Mouse (Mus musculus) cerebellum, postnatal 25 days (tissue): Measurements from ENCODE around the gene Pnma5.
A peak's percentile ranks its signal among the peaks of the same experiment; 100 is the strongest.
"Not testable (repeated sequence)": the region's sequence is repeated elsewhere in the genome, so short reads cannot be mapped to it uniquely, and the experiment has no call there.

Experiments
- DNase-seq, 2 experiments: peaks; one replicate each; pipeline ENCODE4 v3.0.0; 2021; ENCODE audit warnings: mixed read lengths in 2 of 2

Pnma5 gene

GRCm38 (mm10) chrX:73037003-73037402 is at the start of gene Pnma5:
TSS of gene Pnma5 (minus strand) at chrX:73037103.
- DNase-seq, result no peak

- DNase-seq, result not testable (repeated sequence)
Observed at GRCm38 (mm10) chrX:73082267-73083055, 45.6 kb upstream of the Pnma5 start, which contains the start of gene Xlr4a. TSS of gene Xlr4a (minus strand) at chrX:73082478.

GRCm38 (mm10) chrX:73066765-73067312 is 29.9 kb upstream of the Pnma5 start:
- DNase-seq, result peak; percentile 17 to 20

GRCm38 (mm10) chrX:73064415-73064793 is 27.5 kb upstream of the Pnma5 start, which contains the start of gene Pnma3:
TSS of gene Pnma3 (plus strand) at chrX:73064787.
- DNase-seq, result peak; percentile 25 to 38

GRCm38 (mm10) chrX:73063512-73064414 is 26.9 kb upstream of the Pnma5 start:
- DNase-seq, result peak; percentile 48 to 57

GRCm38 (mm10) chrX:73062323-73062722 is 25.4 kb upstream of the Pnma5 start:
- no peak for DNase-seq

GRCm38 (mm10) chrX:73061528-73061927 is 24.6 kb upstream of the Pnma5 start:
- no peak for DNase-seq

- peak; percentile 95 to 96 for DNase-seq
Observed at GRCm38 (mm10) chrX:73053860-73054563, 17.1 kb upstream of the Pnma5 start.

GRCm38 (mm10) chrX:73039666-73040065 is 2.8 kb upstream of the Pnma5 start:
- DNase-seq, result no peak

GRCm38 (mm10) chrX:73038831-73039230 is 1.9 kb upstream of the Pnma5 start:
- DNase-seq, result no peak

- DNase-seq, result no peak
Observed at GRCm38 (mm10) chrX:73012846-73013245, 24.1 kb downstream of the Pnma5 start.

GRCm38 (mm10) chrX:73007597-73008479 is 29.1 kb downstream of the Pnma5 start:
- peak; percentile 93 to 95 for DNase-seq

- no peak for DNase-seq
Observed at GRCm38 (mm10) chrX:73005678-73006077, 31.2 kb downstream of the Pnma5 start.

GRCm38 (mm10) chrX:73003110-73003509 is 33.8 kb downstream of the Pnma5 start:
- DNase-seq, result no peak

- DNase-seq, result no peak
Observed at GRCm38 (mm10) chrX:72995542-72995941, 41.4 kb downstream of the Pnma5 start.

GRCm38 (mm10) chrX:72992291-72992919 is 44.5 kb downstream of the Pnma5 start:
- no peak for DNase-seq

GRCm38 (mm10) chrX:72990581-72990980 is 46.3 kb downstream of the Pnma5 start:
- no peak for DNase-seq

GRCm38 (mm10) chrX:72988431-72988830 is 48.5 kb downstream of the Pnma5 start:
- DNase-seq, result no peak

GRCm38 (mm10) chrX:72987520-72987905 is 49.4 kb downstream of the Pnma5 start:
- DNase-seq, result no peak

- DNase-seq, result peak; percentile 11 to 20
Observed at GRCm38 (mm10) chrX:72986841-72987519, 49.9 kb downstream of the Pnma5 start, which contains the start of gene Zfp185. TSS of gene Zfp185 (plus strand) at chrX:72987339.
